ENCODE assay signal across 32 mouse cellular contexts in genomic region chr9:63263188-63263587, GRCm38 (mm10).
"Had no signal": no experiment of that assay in that cellular context is flagged by ENCODE, and none has a peak within 500 bp of the region (broad histone marks: within the 10 kb centered on the region; RNA-seq: fewer than 3 reads in every experiment).

No protein-coding gene starts in this region.

- H3K4me2 ChIP-seq: limb, embryonic 12.5 days; limb, embryonic 13.5 days; limb, embryonic 15.5 days; liver, embryonic 11.5 days; liver, embryonic 12.5 days; liver, embryonic 13.5 days; liver, embryonic 15.5 days; lung, embryonic 15.5 days; midbrain, embryonic 11.5 days; midbrain, embryonic 12.5 days; midbrain, embryonic 13.5 days; midbrain, embryonic 15.5 days; neural tube, embryonic 12.5 days; neural tube, embryonic 13.5 days had no signal

- H3K27ac ChIP-seq: limb, embryonic 10.5 days; limb, embryonic 12.5 days; limb, embryonic 13.5 days; limb, embryonic 15.5 days; liver, embryonic 12.5 days; liver, embryonic 13.5 days; liver, embryonic 14.5 days; liver, embryonic 15.5 days; lung, embryonic 15.5 days; macrophage; midbrain, embryonic 10.5 days; midbrain, embryonic 12.5 days; midbrain, embryonic 13.5 days; midbrain, embryonic 15.5 days; neural tube, embryonic 12.5 days; neural tube, embryonic 13.5 days had no signal

- DNase-seq: left cerebral cortex, postnatal 4 days; liver; liver, embryonic 13.5 days; liver, postnatal 0 days; lung, adult 18-20 months; lung, adult 2 months; lung, postnatal 10 days; lung, postnatal 14 days; lung, postnatal 36 days; lung, postnatal 4 days; midbrain, embryonic 14.5 days had no signal

- H3K4me3 ChIP-seq: limb, embryonic 10.5 days; limb, embryonic 12.5 days; limb, embryonic 13.5 days; limb, embryonic 15.5 days; liver, embryonic 12.5 days; liver, embryonic 13.5 days; liver, embryonic 15.5 days; lung, embryonic 15.5 days; megakaryocyte, embryonic 14.5 days; midbrain, embryonic 10.5 days; midbrain, embryonic 12.5 days; midbrain, embryonic 13.5 days; midbrain, embryonic 15.5 days; myocyte; neural tube, embryonic 12.5 days; neural tube, embryonic 13.5 days had no signal

- H3K4me1 ChIP-seq: limb, embryonic 12.5 days; liver, embryonic 12.5 days; liver, embryonic 13.5 days; liver, embryonic 15.5 days had no signal

- H3K9ac ChIP-seq: limb, embryonic 12.5 days; limb, embryonic 13.5 days; limb, embryonic 15.5 days; liver, embryonic 12.5 days; liver, embryonic 13.5 days; liver, embryonic 14.5 days; liver, embryonic 15.5 days; liver, postnatal 0 days; lung, embryonic 15.5 days; midbrain, embryonic 12.5 days; midbrain, embryonic 13.5 days; midbrain, embryonic 15.5 days; neural tube, embryonic 12.5 days; neural tube, embryonic 13.5 days had no signal

- ATAC-seq: liver, embryonic 12.5 days; liver, postnatal 0 days; lung, postnatal 0 days; midbrain, embryonic 13.5 days; midbrain, embryonic 15.5 days; midbrain, embryonic 16.5 days had no signal

- H3K9me3 ChIP-seq: limb, embryonic 10.5 days; limb, embryonic 12.5 days; limb, embryonic 13.5 days; limb, embryonic 15.5 days; liver, embryonic 12.5 days; liver, embryonic 13.5 days; liver, embryonic 15.5 days; lung, embryonic 15.5 days; megakaryocyte, embryonic 14.5 days; midbrain, embryonic 10.5 days; midbrain, embryonic 12.5 days; midbrain, embryonic 13.5 days; midbrain, embryonic 15.5 days; neural tube, embryonic 12.5 days; neural tube, embryonic 13.5 days had no signal

- H3K27me3 ChIP-seq: limb, embryonic 12.5 days; limb, embryonic 13.5 days; limb, embryonic 15.5 days; liver, embryonic 12.5 days; liver, embryonic 13.5 days; liver, embryonic 15.5 days; lung, embryonic 15.5 days; megakaryocyte, embryonic 14.5 days; midbrain, embryonic 12.5 days; midbrain, embryonic 13.5 days; midbrain, embryonic 15.5 days; neural tube, embryonic 12.5 days; neural tube, embryonic 13.5 days had no signal

- H3K36me3 ChIP-seq: liver, embryonic 13.5 days; liver, embryonic 15.5 days; lung, embryonic 15.5 days; midbrain, embryonic 12.5 days; midbrain, embryonic 15.5 days; neural tube, embryonic 12.5 days; neural tube, embryonic 13.5 days had no signal
